8 mouse cellular contexts compared by ENCODE assay signal in genomic region chr5:123662059-123662458, GRCm38 (mm10). TPM values are rescaled to one million over a fixed set of nuclear protein-coding genes. Genes with fewer than 3 reads are reported as not detected.
A peak's percentile ranks its signal among the peaks of the same experiment; 100 is the strongest.
DNase-seq lines count a peak whose midpoint lies in the region; ATAC-seq lines count a peak whose summit lies in the region.

No protein-coding gene starts in this region.

- no peaks in the 10 kb centered on the region for H3K9me3 ChIP-seq in kidney, embryonic 16.5 days (ENCODE audit: low read length)
- no peaks in the 10 kb centered on the region for H3K9me3 ChIP-seq in megakaryocyte, embryonic 14.5 days

- H3K27ac ChIP-seq in kidney, embryonic 16.5 days (ENCODE audit: low read length) = peak overlapping the region; percentile 72; the same call in 1 of the 2 replicates

- no peak overlapping the region for H3K9ac ChIP-seq in kidney, embryonic 16.5 days (replicated peaks; ENCODE audit: low read length)

- ATAC-seq in kidney, embryonic 16.5 days (ENCODE audit: low FRiP score, low TSS enrichment) = no peak
- no peak for ATAC-seq in erythroid progenitor cell, adult 5-6 weeks (replicated peaks; ENCODE audit: low FRiP score, poor library complexity, severe bottlenecking)

- no peaks in the 10 kb centered on the region for H3K36me3 ChIP-seq in kidney, embryonic 16.5 days (ENCODE audit: insufficient read depth, low read length)
- H3K36me3 ChIP-seq in megakaryocyte, embryonic 14.5 days (replicated peaks; ENCODE audit: low read length) = no peaks in the 10 kb centered on the region

- intact Hi-C loops in gastrocnemius, postnatal 14 days (cut with DNase I; ENCODE audit: low total_unique reads) = no loop called here

- H3K4me2 ChIP-seq in kidney, embryonic 16.5 days (replicated peaks; ENCODE audit: low read depth, low read length) = no peak overlapping the region

- H3K4me3 ChIP-seq in kidney, embryonic 16.5 days (ENCODE audit: low read length) = no peak overlapping the region
- H3K4me3 ChIP-seq in megakaryocyte, embryonic 14.5 days (replicated peaks) = peak overlapping the region; percentile 86

- DNase-seq in gastrocnemius, postnatal 25 days = peak; percentile 49
- DNase-seq in gastrocnemius, postnatal 14 days = no peak
- peak; percentile 98 for DNase-seq in heart, adult 11 months
- no peak for DNase-seq in left cerebral cortex, adult 8-10 months (ENCODE audit: low spot score in 2 of 2)
- DNase-seq in right cerebral cortex, postnatal 25 days = no peak

- peaks cover 5% of the 10 kb centered on the region; the same call in 1 of the 2 replicates for H3K4me1 ChIP-seq in kidney, embryonic 16.5 days (ENCODE audit: insufficient read depth, low read length)
- H3K4me1 ChIP-seq in megakaryocyte, embryonic 14.5 days = peaks cover 52% of the 10 kb centered on the region

- H3K27me3 ChIP-seq in kidney, embryonic 16.5 days (ENCODE audit: insufficient read depth, low read length) = no peaks in the 10 kb centered on the region
- no peaks in the 10 kb centered on the region for H3K27me3 ChIP-seq in megakaryocyte, embryonic 14.5 days (replicated peaks)

- 36% methylated on average over 9 of the region's 9 CpGs for WGBS in kidney, embryonic 16.5 days

RNA-seq across cellular contexts. Expression of gene Clip1, which starts 22.4 kb away (rescaled TPM):
- total RNA-seq in gastrocnemius, postnatal 25 days (2021) = 100 to 1,000 TPM; 208 to 217 TPM
- total RNA-seq in gastrocnemius, postnatal 14 days (2021) = 100 to 1,000 TPM; 122 TPM
- 30.1 and 30.5 TPM in 2 replicates for polyA plus RNA-seq in kidney, embryonic 16.5 days (2015; fragmentation: Nextera tagmentation; extraction: Ambion mirVana)
- 3.7 TPM in 1 of 2 replicates, not detected in the other for polyA plus RNA-seq in megakaryocyte, embryonic 14.5 days (2012; ENCODE audit: insufficient read depth, low replicate concordance)
- 100 to 1,000 TPM; 113 to 125 (median 122) TPM for total RNA-seq in left cerebral cortex, adult 8-10 months (2022)
- total RNA-seq in erythroid progenitor cell, adult 5-6 weeks (2015; ENCODE audit: low replicate concordance) = 19.5 and 28.1 TPM in 2 replicates
- 15.1 and 21.3 TPM in 2 replicates for total RNA-seq in erythroid progenitor cell, adult 5-6 weeks (2017; ENCODE audit: low replicate concordance)

RNA-seq across cellular contexts. Expression of gene Zcchc8, which starts 58.8 kb away (rescaled TPM):
- total RNA-seq in gastrocnemius, postnatal 25 days (2021) = 10 to 100 TPM; 16.2 to 17.4 TPM
- total RNA-seq in gastrocnemius, postnatal 14 days (2021) = 10 to 100 TPM; 20.3 to 23.8 TPM
- polyA plus RNA-seq in kidney, embryonic 16.5 days (2015; fragmentation: Nextera tagmentation; extraction: Ambion mirVana) = 69.3 and 78.6 TPM in 2 replicates
- 24.3 and 25.8 TPM in 2 replicates for polyA plus RNA-seq in megakaryocyte, embryonic 14.5 days (2012; ENCODE audit: insufficient read depth, low replicate concordance)
- total RNA-seq in left cerebral cortex, adult 8-10 months (2022) = 10 to 100 TPM; 30.4 to 48.8 (median 44.5) TPM
- 68.8 and 69.6 TPM in 2 replicates for total RNA-seq in erythroid progenitor cell, adult 5-6 weeks (2015; ENCODE audit: low replicate concordance)
- total RNA-seq in erythroid progenitor cell, adult 5-6 weeks (2017; ENCODE audit: low replicate concordance) = 120 and 155 TPM in 2 replicates

Comparison
In these comparisons a context has a peak if more than half of its experiments do, and no peak if none do; other contexts are left out.
1. DNase-seq: peak in gastrocnemius, postnatal 25 days (single experiment) and heart, adult 11 months (single experiment); none in gastrocnemius, postnatal 14 days (single experiment), left cerebral cortex, adult 8-10 months (0 of 2) and right cerebral cortex, postnatal 25 days (single experiment).